Mouse (Mus musculus): ENCODE measurements at regions not wholly inside any gene's neighbourhood (a gene's known extent, or its start where the extent isn't known, plus 50 kb on each side); places are given as distances from the start of the nearest gene placed in this dataset.

DNA sequence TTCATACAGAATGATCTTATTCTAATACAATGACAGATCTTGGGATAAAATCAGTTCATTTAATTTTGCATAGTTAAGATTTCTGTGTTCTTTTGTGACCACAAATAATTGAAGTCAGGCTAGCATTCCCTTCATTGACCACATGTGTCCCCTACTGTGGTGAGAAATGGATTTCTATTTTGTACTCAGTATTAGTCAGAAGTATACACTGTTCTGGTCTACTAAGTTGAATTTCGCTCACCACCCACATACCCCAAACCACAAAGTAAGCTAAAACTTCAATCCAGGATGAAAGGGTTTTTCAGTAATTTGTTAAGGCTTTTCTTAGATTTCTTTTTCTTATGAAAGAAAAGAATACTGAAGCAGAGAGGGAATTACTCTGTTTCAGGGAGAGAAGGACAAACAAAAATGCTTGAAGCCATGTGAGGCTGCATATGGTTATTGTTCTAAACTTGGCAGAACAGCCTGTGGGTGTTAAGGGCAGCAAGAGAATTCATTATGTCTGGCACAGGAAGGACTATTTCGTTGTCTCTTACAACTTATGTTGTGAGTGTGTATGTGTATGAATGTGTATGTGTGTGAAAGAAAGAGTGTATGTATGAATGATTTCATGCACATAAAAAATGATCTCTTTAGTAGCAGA lies 928.3 kb downstream of the Robo2 start:
- TF ChIP-seq MAFK (IDR thresholded peaks at IDR 0.05; ENCODE audit: insufficient read depth, low read depth, low read length) = no peak
- no peak for TF ChIP-seq CHD2 (IDR thresholded peaks at IDR 0.05; ENCODE audit: low read depth, low read length)
- no peak for TF ChIP-seq HCFC1 (IDR thresholded peaks at IDR 0.05; ENCODE audit: borderline replicate concordance, insufficient read depth, low read length)
- no peak for TF ChIP-seq ZC3H11A (IDR thresholded peaks at IDR 0.05; ENCODE audit: borderline replicate concordance, low read depth, low read length)

Data from ES-E14 (cell line).